Mouse (Mus musculus) embryonic fibroblast, embryonic 13.5 days (primary cell): ENCODE data around the gene Armc7. TPM values are rescaled to one million over a fixed set of nuclear protein-coding genes. Genes with fewer than 3 reads are reported as not detected.
"Not testable (repeated sequence)": the region's sequence is repeated elsewhere in the genome, so short reads cannot be mapped to it uniquely, and the experiment has no call there.

Source experiments
- H3K27ac ChIP-seq: 2 replicates; pipeline ENCODE4 v1.5.1; 2012; ENCODE audit warnings: low read length, control low read depth, inconsistent platforms; ENCODE audit not compliant: insufficient read depth
- H3K4me1 ChIP-seq: 2 replicates; pipeline ENCODE4 v1.6.1; 2011; ENCODE audit warnings: low read length; ENCODE audit not compliant: control insufficient read depth, insufficient read depth
- H3K4me3 ChIP-seq: 2 replicates; pipeline ENCODE4 v1.5.1; 2011; ENCODE audit warnings: mild to moderate bottlenecking, control low read depth, low read length; ENCODE audit not compliant: insufficient read depth
- CTCF ChIP-seq: IDR thresholded peaks from 2 replicates; pipeline ENCODE4 v1.5.1; 2011; ENCODE audit warnings: mild to moderate bottlenecking, control low read depth, low read length, moderate library complexity, borderline replicate concordance; ENCODE audit not compliant: insufficient read depth
- POLR2A ChIP-seq: IDR thresholded peaks from 2 replicates; pipeline ENCODE4 v1.6.1; 2011; ENCODE audit warnings: low read depth, mild to moderate bottlenecking, control low read depth, low read length, moderate library complexity
- polyA plus RNA-seq: library from polyadenylated mRNA; stranded (reverse); fragments of >200 nt; gene quantifications from 2 replicates; pipeline ENCODE4 v1.2.4, GENCODE M21; 2011; ENCODE audit warnings: low read depth; ENCODE audit not compliant: missing spikeins, insufficient read length

Armc7 gene
- polyA plus RNA-seq, 1 experiment = 7.1 TPM

GRCm38 (mm10) chr11:115488551-115489104 is 13.2 kb downstream of the Armc7 start:
- TF ChIP-seq CTCF = no peak
- TF ChIP-seq POLR2A = no peak
- Histone ChIP-seq H3K4me3 (no peak overlapping the region), H3K4me1 (no peaks in the 10 kb centered on the region), H3K27ac (no peak overlapping the region)

- Histone ChIP-seq H3K27ac (no peak overlapping the region), H3K4me3 (peak overlapping the region; percentile 51), H3K4me1 (no peaks in the 10 kb centered on the region)
- TF ChIP-seq POLR2A = no peak
- no peak for TF ChIP-seq CTCF
Observed at GRCm38 (mm10) chr11:115490441-115491355, 15.2 kb downstream of the Armc7 start.

- no peaks in the 10 kb centered on the region for H3K4me1 ChIP-seq
- TF ChIP-seq POLR2A (peak; percentile 89), CTCF (peak; percentile 37; the same call in 1 of the 2 replicates)
- peak within 1 kb of the TSS; percentile 51 for H3K4me3 ChIP-seq
- H3K27ac ChIP-seq = peak within 1 kb of the TSS; percentile 77
Observed at GRCm38 (mm10) chr11:115491356-115492083, 16.1 kb downstream of the Armc7 start, which contains the start of gene Nt5c. TSS of gene Nt5c (minus strand) at chr11:115491862.

- Histone ChIP-seq H3K4me1 (no peaks in the 10 kb centered on the region), H3K4me3 (peak overlapping the region; percentile 51), H3K27ac (peak overlapping the region; percentile 65)
- no peak for TF ChIP-seq POLR2A
- TF ChIP-seq CTCF = no peak
Observed at GRCm38 (mm10) chr11:115492387-115492786, 16.9 kb downstream of the Armc7 start.

GRCm38 (mm10) chr11:115496559-115496958 is 21.1 kb downstream of the Armc7 start:
- not testable (repeated sequence) for H3K27ac ChIP-seq, H3K4me1 ChIP-seq, H3K4me3 ChIP-seq

- TF ChIP-seq CTCF = no peak
- TF ChIP-seq POLR2A = no peak
- no peak overlapping the region for H3K4me3 ChIP-seq
Observed at GRCm38 (mm10) chr11:115502636-115503035, 27.2 kb downstream of the Armc7 start.

GRCm38 (mm10) chr11:115506586-115506985 is 31.1 kb downstream of the Armc7 start:
- no peak overlapping the region for H3K27ac ChIP-seq
- TF ChIP-seq CTCF = no peak
- no peak for TF ChIP-seq POLR2A
- H3K4me3 ChIP-seq = no peak overlapping the region
- H3K4me1 ChIP-seq = peaks cover 6% of the 10 kb centered on the region

More at GRCm38 (mm10) chr11:115502636-115503035, 27.2 kb downstream of the Armc7 start:
- Histone ChIP-seq H3K27ac (no peak overlapping the region), H3K4me1 (no peaks in the 10 kb centered on the region)

GRCm38 (mm10) chr11:115508061-115508460 is 32.6 kb downstream of the Armc7 start:
- no peak overlapping the region for H3K4me3 ChIP-seq
- no peak overlapping the region for H3K27ac ChIP-seq
- TF ChIP-seq POLR2A = no peak
- H3K4me1 ChIP-seq = peaks cover 6% of the 10 kb centered on the region

- Histone ChIP-seq H3K4me1 (peaks cover 6% of the 10 kb centered on the region), H3K27ac (no peak overlapping the region), H3K4me3 (no peak overlapping the region)
Observed at GRCm38 (mm10) chr11:115509773-115510506, 34.5 kb downstream of the Armc7 start.

More at GRCm38 (mm10) chr11:115509773-115510506, 34.5 kb downstream of the Armc7 start:
- no peak for TF ChIP-seq POLR2A
- no peak for TF ChIP-seq CTCF
